Mouse (Mus musculus) cerebellum, adult 2 months (tissue): ENCODE measurements at regions not wholly inside any gene's neighbourhood (a gene's known extent, or its start where the extent isn't known, plus 50 kb on each side); places are given as distances from the start of the nearest gene placed in this dataset.

Source experiments
- CTCF ChIP-seq: fragments of 200-500 bp; IDR thresholded peaks from 2 replicates; pipeline ENCODE4 v1.5.1; 2011; ENCODE audit warnings: low read depth, mild to moderate bottlenecking, control low read depth, low read length, moderate library complexity, borderline replicate concordance; ENCODE audit not compliant: insufficient read depth
- POLR2A ChIP-seq: fragments of 200-500 bp; IDR thresholded peaks from 2 replicates; pipeline ENCODE4 v1.6.1; 2011; ENCODE audit warnings: low read length, control low read depth, borderline replicate concordance; ENCODE audit not compliant: insufficient read depth

DNA sequence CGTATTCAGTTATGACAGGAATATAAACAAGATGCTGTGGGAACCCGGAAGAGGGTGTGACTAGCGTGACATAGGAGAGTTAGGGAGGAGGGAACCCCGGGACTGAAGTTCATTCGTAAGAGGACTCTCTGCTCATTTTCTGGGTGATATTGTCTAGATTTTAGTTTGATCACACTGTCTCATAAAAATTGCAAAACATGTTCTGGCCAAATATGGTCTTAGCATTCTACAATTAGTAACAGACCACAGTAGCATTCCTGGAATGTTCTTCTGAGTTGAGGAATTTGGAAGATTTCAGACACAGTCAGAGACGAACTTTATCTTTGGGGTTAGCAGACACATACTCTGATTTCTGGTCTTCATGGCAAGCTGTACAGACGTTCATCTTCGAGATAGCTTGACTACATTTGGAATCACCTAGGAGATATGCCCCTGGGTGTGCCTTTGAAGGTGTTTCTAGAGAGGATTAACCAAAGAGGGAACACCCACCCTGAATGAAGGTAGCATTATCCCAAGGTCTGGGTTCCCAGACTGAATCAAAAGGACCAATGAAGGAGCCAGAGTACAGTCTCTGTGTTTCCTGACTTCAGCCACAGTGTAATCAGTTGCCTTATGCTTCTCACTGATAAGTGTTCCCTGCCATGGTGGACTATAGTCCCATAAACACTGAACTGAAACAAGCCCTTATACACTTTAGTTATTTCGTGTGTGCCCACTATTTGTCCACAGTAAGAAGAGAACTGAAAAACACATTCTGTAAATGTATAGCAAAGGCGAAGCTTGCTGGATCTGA is 102.7 kb upstream of the Pgrmc2 start:
- no peak for TF ChIP-seq CTCF
- no peak for TF ChIP-seq POLR2A
